Mouse (Mus musculus): ENCODE measurements around the gene Cspg4.
"Not testable (repeated sequence)": the region's sequence is repeated elsewhere in the genome, so short reads cannot be mapped to it uniquely, and the experiment has no call there.

The Cspg4 gene

GRCm38 (mm10) chr9:56891517-56892011, 26.7 kb downstream of the Cspg4 start:
- DNase-seq (ENCODE audit: low read depth, low spot score): no peak

- DNase-seq (ENCODE audit: low read depth, low spot score): no peak
Measured at GRCm38 (mm10) chr9:56892111-56892510, 27.3 kb downstream of the Cspg4 start.

GRCm38 (mm10) chr9:56893313-56893712, 28.5 kb downstream of the Cspg4 start:
- DNase-seq (ENCODE audit: low read depth, low spot score): no peak

- no peak for DNase-seq (ENCODE audit: low read depth, low spot score)
Measured at GRCm38 (mm10) chr9:56894006-56894405, 29.2 kb downstream of the Cspg4 start.

- DNase-seq (ENCODE audit: low read depth, low spot score): no peak
Measured at GRCm38 (mm10) chr9:56896779-56897178, 31.9 kb downstream of the Cspg4 start.

- DNase-seq (ENCODE audit: low read depth, low spot score): no peak
Measured at GRCm38 (mm10) chr9:56899409-56899808, 34.6 kb downstream of the Cspg4 start.

GRCm38 (mm10) chr9:56900060-56900459, 35.2 kb downstream of the Cspg4 start:
- DNase-seq (ENCODE audit: low read depth, low spot score): no peak

- no peak for DNase-seq (ENCODE audit: low read depth, low spot score)
Measured at GRCm38 (mm10) chr9:56900571-56900970, 35.7 kb downstream of the Cspg4 start.

GRCm38 (mm10) chr9:56901187-56901586, 36.4 kb downstream of the Cspg4 start:
- no peak for DNase-seq (ENCODE audit: low read depth, low spot score)

- DNase-seq (ENCODE audit: low read depth, low spot score): no peak
Measured at GRCm38 (mm10) chr9:56903662-56904061, 38.8 kb downstream of the Cspg4 start.

- DNase-seq (ENCODE audit: low read depth, low spot score): no peak
Measured at GRCm38 (mm10) chr9:56907549-56907948, 42.7 kb downstream of the Cspg4 start.

- not testable (repeated sequence) for DNase-seq (ENCODE audit: low read depth, low spot score)
Measured at GRCm38 (mm10) chr9:56909991-56910390, 45.2 kb downstream of the Cspg4 start.

GRCm38 (mm10) chr9:56911017-56911416, 46.2 kb downstream of the Cspg4 start:
- DNase-seq (ENCODE audit: low read depth, low spot score): no peak

- no peak for DNase-seq (ENCODE audit: low read depth, low spot score)
Measured at GRCm38 (mm10) chr9:56913991-56914390, 49.2 kb downstream of the Cspg4 start.

- no peak for DNase-seq (ENCODE audit: low read depth, low spot score)
Measured at GRCm38 (mm10) chr9:56915116-56915515, 50.3 kb downstream of the Cspg4 start.

GRCm38 (mm10) chr9:56915695-56916410, 51.0 kb downstream of the Cspg4 start:
- DNase-seq (ENCODE audit: low read depth, low spot score): no peak

GRCm38 (mm10) chr9:56917131-56917530, 52.3 kb downstream of the Cspg4 start:
- no peak for DNase-seq (ENCODE audit: low read depth, low spot score)

- DNase-seq (ENCODE audit: low read depth, low spot score): no peak
Measured at GRCm38 (mm10) chr9:56918466-56918865, 53.6 kb downstream of the Cspg4 start.

GRCm38 (mm10) chr9:56922746-56923145, 57.9 kb downstream of the Cspg4 start:
- DNase-seq (ENCODE audit: low read depth, low spot score): no peak

GRCm38 (mm10) chr9:56923841-56924650, 59.2 kb downstream of the Cspg4 start:
- no peak for DNase-seq (ENCODE audit: low read depth, low spot score)

- peak; percentile 49 for DNase-seq (ENCODE audit: low read depth, low spot score)
Measured at GRCm38 (mm10) chr9:56924651-56925027, 59.8 kb downstream of the Cspg4 start.

- no peak for DNase-seq (ENCODE audit: low read depth, low spot score)
Measured at GRCm38 (mm10) chr9:56925291-56926024, 60.6 kb downstream of the Cspg4 start.
